Mouse (Mus musculus): Measurements from ENCODE around the gene Armh3. TPM values are rescaled to one million over a fixed set of nuclear protein-coding genes. Genes with fewer than 3 reads are reported as not detected.
A peak's percentile ranks its signal among the peaks of the same experiment; 100 is the strongest.
"Not testable (repeated sequence)": the region's sequence is repeated elsewhere in the genome, so short reads cannot be mapped to it uniquely, and the experiment has no call there.

Gene Armh3
- polyA plus RNA-seq, 1 experiment from 2014 or later: 22.1 TPM

- Histone ChIP-seq H3K9me3 (no peaks in the 10 kb centered on the region), H3K36me3 (peaks cover 20% of the 10 kb centered on the region), H3K4me2 (replicated peaks) (no peak overlapping the region), H3K9ac (no peak overlapping the region), H3K4me1 (peaks cover 11% of the 10 kb centered on the region), H3K27ac (no peak overlapping the region), H3K4me3 (no peak overlapping the region), H3K27me3 (peaks cover 7% of the 10 kb centered on the region)
- ATAC-seq (ENCODE audit: low FRiP score, low read depth): no peak
- WGBS: 65% methylated on average over 5 of the region's 5 CpGs
Observed at GRCm38 (mm10) chr19:45821832-45822231, 176.5 kb downstream of the Armh3 start.

- peaks cover 35% of the 10 kb centered on the region for H3K4me1 ChIP-seq
- WGBS: 60% methylated on average over 11 of the region's 11 CpGs
- no peak overlapping the region for H3K27ac ChIP-seq
Observed at GRCm38 (mm10) chr19:45817816-45818490, 180.3 kb downstream of the Armh3 start.

DNA sequence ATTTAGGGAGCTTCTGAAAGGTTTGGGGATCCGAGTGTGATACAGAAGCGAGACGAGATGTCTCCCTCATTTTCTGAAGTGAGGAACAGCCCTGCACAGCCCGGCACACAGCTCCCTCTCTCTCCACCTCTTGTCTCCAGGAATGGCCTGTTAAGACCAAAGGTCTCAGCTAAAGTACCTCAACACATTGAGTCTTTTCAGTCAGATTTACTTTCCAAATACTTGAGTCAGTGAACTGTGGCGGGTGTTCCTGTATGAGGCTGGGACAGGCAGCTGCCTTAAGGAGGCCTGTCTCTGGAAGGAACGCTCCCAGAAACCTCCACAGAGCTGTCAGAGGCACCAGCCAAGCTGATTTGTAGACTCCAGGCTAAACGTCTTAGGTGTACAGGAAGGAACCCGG lies 181.6 kb downstream of the Armh3 start:
- no peak overlapping the region for H3K4me3 ChIP-seq
- WGBS: 17% methylated on average over 8 of the region's 8 CpGs

More at GRCm38 (mm10) chr19:45817816-45818490, 180.3 kb downstream of the Armh3 start:
- Histone ChIP-seq H3K27me3 (peaks cover 35% of the 10 kb centered on the region), H3K4me3 (no peak overlapping the region), H3K4me2 (replicated peaks) (no peak overlapping the region), H3K9ac (0 out of 2 replicates have a peak overlapping the region, but pooled peaks have one; percentile 39), H3K36me3 (peaks cover 20% of the 10 kb centered on the region), H3K9me3 (no peaks in the 10 kb centered on the region)
- no peak for ATAC-seq (ENCODE audit: low FRiP score, low read depth)

DNA sequence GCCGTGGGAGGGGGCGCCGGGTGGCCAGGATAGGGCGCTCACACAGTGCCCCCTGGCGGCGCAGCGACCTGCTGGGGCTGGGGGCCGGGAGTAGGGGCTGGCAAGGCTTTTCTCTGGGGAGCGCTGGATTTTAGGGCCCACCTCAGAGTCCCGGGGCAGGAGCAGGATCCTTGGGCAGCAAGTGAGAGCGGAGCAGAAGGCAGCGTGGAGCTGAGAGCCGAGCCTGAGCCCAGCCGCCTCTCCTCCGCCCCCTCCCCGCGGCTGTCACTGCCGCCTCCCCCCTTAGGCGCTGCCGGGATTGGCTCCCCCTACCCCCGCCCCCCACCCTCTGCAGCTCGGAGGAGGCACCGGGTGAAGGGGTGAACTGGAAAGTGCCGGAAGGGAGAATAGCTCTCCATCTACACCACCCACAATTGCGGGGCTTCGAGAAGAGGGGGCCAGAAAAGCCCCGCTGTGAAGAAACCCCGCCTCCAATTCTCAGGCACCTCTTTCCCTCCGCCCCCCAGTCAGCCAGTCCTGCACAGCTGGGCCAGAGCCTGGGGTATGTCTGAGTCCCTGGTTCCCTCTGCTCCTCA lies 182.4 kb downstream of the Armh3 start, which contains the start of gene Kcnip2:
Gene Kcnip2 (minus strand): TSS at position 231 of the 575 bp plus-strand sequence.
- peak; percentile 45; the same call in 1 of the 2 replicates for ATAC-seq (ENCODE audit: low FRiP score, low read depth)
- Histone ChIP-seq H3K4me3 (peak within 1 kb of the TSS; percentile 44), H3K27me3 (peaks cover 54% of the 10 kb centered on the region), H3K4me2 (replicated peaks) (peak within 1 kb of the TSS; percentile 81), H3K4me1 (peaks cover 41% of the 10 kb centered on the region), H3K9me3 (no peaks in the 10 kb centered on the region), H3K9ac (peak within 1 kb of the TSS; percentile 55), H3K36me3 (peaks cover 20% of the 10 kb centered on the region), H3K27ac (no peak within 1 kb of the TSS)
- WGBS: under 1% methylated on average over 22 of the region's 29 CpGs

More for the DNA sequence above, 181.6 kb downstream of the Armh3 start:
- Histone ChIP-seq H3K9ac (no peak overlapping the region), H3K4me1 (peaks cover 40% of the 10 kb centered on the region), H3K27me3 (peaks cover 46% of the 10 kb centered on the region), H3K4me2 (replicated peaks) (peak overlapping the region; percentile 81), H3K36me3 (peaks cover 20% of the 10 kb centered on the region), H3K27ac (no peak overlapping the region), H3K9me3 (no peaks in the 10 kb centered on the region)
- no peak for ATAC-seq (ENCODE audit: low FRiP score, low read depth)

DNA sequence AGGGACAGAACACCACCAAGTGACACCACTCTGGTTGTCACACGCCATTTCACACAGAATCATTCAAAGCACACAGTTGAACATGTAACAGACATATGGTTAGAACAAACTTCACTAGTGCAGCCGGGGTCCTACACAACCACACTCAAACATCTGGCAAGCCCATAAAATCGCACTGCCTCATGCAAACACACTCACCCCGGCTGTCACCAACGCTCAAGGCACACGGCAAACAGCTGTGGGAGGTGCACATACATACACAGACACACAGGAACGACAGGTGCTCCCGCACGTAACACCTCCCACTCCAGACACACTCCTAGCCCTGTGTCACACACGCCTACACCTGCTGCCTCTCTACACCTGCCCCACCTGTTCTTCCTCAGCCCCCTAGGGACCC lies 183.1 kb downstream of the Armh3 start:
- H3K27me3 ChIP-seq: peaks cover 54% of the 10 kb centered on the region
- peak overlapping the region; percentile 81 for H3K4me2 ChIP-seq (replicated peaks)
- H3K4me3 ChIP-seq: no peak overlapping the region
- no peaks in the 10 kb centered on the region for H3K9me3 ChIP-seq
- no peak overlapping the region for H3K27ac ChIP-seq
- H3K36me3 ChIP-seq: peaks cover 20% of the 10 kb centered on the region
- H3K9ac ChIP-seq: no peak overlapping the region
- no peak for ATAC-seq (ENCODE audit: low FRiP score, low read depth)
- WGBS: 31% methylated on average over 10 of the region's 10 CpGs
- H3K4me1 ChIP-seq: peaks cover 41% of the 10 kb centered on the region

- H3K27me3 ChIP-seq: peaks cover 54% of the 10 kb centered on the region
- H3K27ac ChIP-seq: no peak overlapping the region
- no peak overlapping the region for H3K4me2 ChIP-seq (replicated peaks)
- H3K36me3 ChIP-seq: peaks cover 8% of the 10 kb centered on the region
- H3K4me3 ChIP-seq: no peak overlapping the region
- 14% methylated on average over 12 of the region's 12 CpGs for WGBS
- H3K9me3 ChIP-seq: no peaks in the 10 kb centered on the region
- peak; percentile 49; the same call in 1 of the 2 replicates for ATAC-seq (ENCODE audit: low FRiP score, low read depth)
- peaks cover 41% of the 10 kb centered on the region for H3K4me1 ChIP-seq
- no peak overlapping the region for H3K9ac ChIP-seq
Observed at GRCm38 (mm10) chr19:45813801-45814200, 184.5 kb downstream of the Armh3 start.

DNA sequence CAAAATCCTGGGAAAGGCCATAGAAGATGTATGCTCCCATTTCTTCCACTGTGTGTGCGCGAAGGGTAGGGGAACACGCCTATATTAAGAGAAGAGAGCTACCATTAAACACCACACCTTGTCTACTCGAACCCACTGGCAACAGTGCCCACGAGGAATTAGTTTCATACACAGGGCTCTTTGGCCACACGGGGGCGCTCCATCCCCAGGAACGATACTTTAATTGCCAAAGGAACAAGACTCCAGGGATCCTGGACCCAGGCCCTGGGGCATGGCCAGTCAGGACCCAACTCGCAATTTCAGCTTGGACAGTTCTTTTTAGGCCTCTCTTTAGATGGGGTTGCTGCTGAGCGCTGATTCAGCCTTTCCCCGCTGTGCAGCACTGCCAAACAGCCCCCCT lies 185.0 kb downstream of the Armh3 start:
- 11% methylated on average over 11 of the region's 11 CpGs for WGBS
- H3K4me2 ChIP-seq (replicated peaks): no peak overlapping the region
- no peaks in the 10 kb centered on the region for H3K9me3 ChIP-seq
- H3K27ac ChIP-seq: no peak overlapping the region
- ATAC-seq (ENCODE audit: low FRiP score, low read depth): no peak
- peaks cover 41% of the 10 kb centered on the region for H3K4me1 ChIP-seq
- no peak overlapping the region for H3K9ac ChIP-seq
- peaks cover 54% of the 10 kb centered on the region for H3K27me3 ChIP-seq
- no peak overlapping the region for H3K4me3 ChIP-seq
- peaks cover 3% of the 10 kb centered on the region; the same call in 1 of the 2 replicates for H3K36me3 ChIP-seq

DNA sequence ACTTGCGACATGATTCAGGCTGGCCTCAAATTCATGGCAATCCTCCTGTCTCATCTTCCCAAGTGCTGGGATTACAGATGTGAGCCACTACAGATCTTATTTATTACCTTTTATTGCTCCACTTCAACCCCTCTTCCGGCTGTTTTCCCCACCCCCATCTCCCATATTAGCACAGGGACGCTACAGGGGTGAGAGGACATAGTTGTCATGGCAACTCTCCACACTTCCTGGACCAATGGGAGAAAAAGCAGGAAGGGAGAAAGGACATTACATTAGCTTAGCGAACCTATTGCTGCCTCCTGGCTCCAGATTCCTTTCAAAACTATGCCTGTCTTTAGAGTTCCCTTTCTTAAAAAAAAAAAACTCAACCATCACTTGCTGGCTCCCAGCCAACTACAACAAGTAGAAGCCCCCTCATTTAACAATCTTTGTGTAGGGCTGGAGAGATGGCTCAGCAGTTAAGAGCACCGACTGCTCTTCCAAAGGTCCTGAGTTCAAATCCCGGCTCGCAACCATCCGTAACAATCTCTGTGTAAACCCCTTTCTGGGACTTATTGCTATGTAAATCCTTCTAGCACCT lies 185.5 kb downstream of the Armh3 start:
- peaks cover 54% of the 10 kb centered on the region for H3K27me3 ChIP-seq
- H3K4me2 ChIP-seq (replicated peaks): peak overlapping the region; percentile 48
- no peak for ATAC-seq (ENCODE audit: low FRiP score, low read depth)
- no peaks in the 10 kb centered on the region for H3K36me3 ChIP-seq
- whole genome bisulfite sequencing: 17% methylated on average over 8 of the region's 8 CpGs
- no peaks in the 10 kb centered on the region for H3K9me3 ChIP-seq
- no peak overlapping the region for H3K9ac ChIP-seq
- no peak overlapping the region for H3K27ac ChIP-seq
- peaks cover 39% of the 10 kb centered on the region for H3K4me1 ChIP-seq
- no peak overlapping the region for H3K4me3 ChIP-seq

GRCm38 (mm10) chr19:45812115-45812514 lies 186.2 kb downstream of the Armh3 start:
- under 1% methylated on average over 16 of the region's 16 CpGs for WGBS
- H3K27ac ChIP-seq: no peak overlapping the region
- no peak for ATAC-seq (ENCODE audit: low FRiP score, low read depth)
- H3K4me1 ChIP-seq: peaks cover 37% of the 10 kb centered on the region
- H3K4me3 ChIP-seq: 0 out of 2 replicates have a peak overlapping the region, but pooled peaks have one; percentile 5
- H3K27me3 ChIP-seq: peaks cover 49% of the 10 kb centered on the region
- no peaks in the 10 kb centered on the region for H3K36me3 ChIP-seq
- H3K9me3 ChIP-seq: no peaks in the 10 kb centered on the region
- no peak overlapping the region for H3K9ac ChIP-seq
- H3K4me2 ChIP-seq (replicated peaks): peak overlapping the region; percentile 48

- 45% methylated on average over 12 of the region's 12 CpGs for WGBS
- Histone ChIP-seq H3K36me3 (no peaks in the 10 kb centered on the region), H3K27me3 (peaks cover 40% of the 10 kb centered on the region), H3K27ac (no peak overlapping the region), H3K4me1 (peaks cover 29% of the 10 kb centered on the region), H3K4me2 (replicated peaks) (no peak overlapping the region), H3K9me3 (no peaks in the 10 kb centered on the region), H3K4me3 (no peak overlapping the region), H3K9ac (no peak overlapping the region)
- no peak for ATAC-seq (ENCODE audit: low FRiP score, low read depth)
Observed at GRCm38 (mm10) chr19:45811028-45811674, 187.1 kb downstream of the Armh3 start.

DNA sequence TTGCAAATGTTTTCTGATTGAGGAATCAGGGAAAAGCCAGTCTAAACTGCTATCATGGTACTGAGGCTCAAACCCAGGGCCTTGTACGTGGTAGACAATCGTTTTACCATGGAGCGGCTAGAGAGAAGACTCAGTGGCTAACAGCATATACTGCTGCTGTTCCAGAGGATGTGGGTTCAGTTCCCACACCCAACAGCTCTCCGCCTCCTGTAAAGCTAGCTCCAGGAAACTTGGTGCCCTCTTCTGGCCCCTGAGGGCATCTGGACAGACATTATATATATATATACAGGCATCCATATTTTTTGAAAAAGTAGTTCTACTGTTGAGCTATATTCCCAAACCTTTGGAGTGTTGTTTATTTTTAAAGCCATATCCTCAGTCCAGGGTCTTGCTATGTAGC lies 190.6 kb downstream of the Armh3 start:
- 90% methylated on average over 4 of the region's 4 CpGs for WGBS

DNA sequence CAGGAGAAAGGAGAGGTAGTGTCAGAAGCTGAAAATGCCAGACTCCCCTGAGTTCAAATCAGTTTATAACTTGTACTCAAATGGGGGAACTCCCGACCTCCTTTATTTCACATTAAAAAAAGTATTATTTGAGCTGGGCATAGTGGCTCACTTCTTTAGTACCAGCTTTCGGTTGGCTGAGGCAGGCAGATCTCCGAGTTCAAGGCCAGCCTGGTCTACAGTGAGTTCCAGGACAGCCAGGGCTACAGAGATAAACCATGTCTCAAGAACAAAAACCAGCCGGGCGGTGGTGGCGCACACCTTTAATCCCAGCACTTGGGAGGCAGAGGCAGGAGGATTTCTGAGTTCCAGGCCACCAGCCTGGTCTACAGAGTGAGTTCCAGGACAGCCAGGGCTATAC lies 192.5 kb downstream of the Armh3 start:
- 93% methylated on average over 6 of the region's 6 CpGs for WGBS
- H3K36me3 ChIP-seq; ATAC-seq (ENCODE audit: low FRiP score, low read depth): not testable (repeated sequence)

More for the DNA sequence above, 190.6 kb downstream of the Armh3 start:
- Histone ChIP-seq H3K27ac (no peak overlapping the region), H3K4me3 (no peak overlapping the region), H3K9me3 (no peaks in the 10 kb centered on the region), H3K36me3 (no peaks in the 10 kb centered on the region), H3K27me3 (peaks cover 18% of the 10 kb centered on the region), H3K4me2 (replicated peaks) (no peak overlapping the region), H3K4me1 (peaks cover 11% of the 10 kb centered on the region), H3K9ac (no peak overlapping the region)
- ATAC-seq (ENCODE audit: low FRiP score, low read depth): no peak

More for the DNA sequence above, 192.5 kb downstream of the Armh3 start:
- not testable (repeated sequence) for H3K9me3 ChIP-seq; H3K27ac ChIP-seq; H3K4me3 ChIP-seq; H3K4me2 ChIP-seq (replicated peaks); H3K4me1 ChIP-seq; H3K27me3 ChIP-seq; H3K9ac ChIP-seq

All from limb, embryonic 13.5 days (tissue).